Mouse (Mus musculus): ENCODE measurements around the gene Mfge8. TPM values are rescaled to one million over a fixed set of nuclear protein-coding genes. Genes with fewer than 3 reads are reported as not detected.

Gene Mfge8
- total and polyA plus RNA-seq, 2 experiments from 2014 or later, result 250 to 285 TPM

- H3K4me1 ChIP-seq (ENCODE audit: control insufficient read depth, insufficient read depth), result no peaks in the 10 kb centered on the region
- no peak for DNase-seq (ENCODE audit: low spot score)
- H3K9me3 ChIP-seq (replicated peaks; ENCODE audit: control insufficient read depth, low read length), result peaks cover 7% of the 10 kb centered on the region; the same call in 1 of the 2 replicates
- no peak for ATAC-seq (ENCODE audit: insufficient read depth, low read depth)
- 55% methylated on average over 1 of the region's 1 CpGs for WGBS
- TF ChIP-seq EP300 (IDR thresholded peaks at IDR 0.05; ENCODE audit: low read depth) (no peak), CTCF (IDR thresholded peaks at IDR 0.05; ENCODE audit: low read depth) (no peak)
- H3K4me2 ChIP-seq (ENCODE audit: low read depth, low read length), result no peak overlapping the region
- no peaks in the 10 kb centered on the region for H3K36me3 ChIP-seq (replicated peaks; ENCODE audit: control insufficient read depth, insufficient read depth, low read length)
- H3K9ac ChIP-seq (replicated peaks; ENCODE audit: low read depth, low read length), result no peak overlapping the region
- no peaks in the 10 kb centered on the region for H3K27me3 ChIP-seq (ENCODE audit: control insufficient read depth, insufficient read depth, low read length)
- H3K4me3 ChIP-seq (ENCODE audit: low read depth, low read length), result no peak overlapping the region
- H3K27ac ChIP-seq (ENCODE audit: low read depth), result no peak overlapping the region
Measured at GRCm38 (mm10) chr7:79159406-79159805, 10.5 kb upstream of the Mfge8 start.

DNA sequence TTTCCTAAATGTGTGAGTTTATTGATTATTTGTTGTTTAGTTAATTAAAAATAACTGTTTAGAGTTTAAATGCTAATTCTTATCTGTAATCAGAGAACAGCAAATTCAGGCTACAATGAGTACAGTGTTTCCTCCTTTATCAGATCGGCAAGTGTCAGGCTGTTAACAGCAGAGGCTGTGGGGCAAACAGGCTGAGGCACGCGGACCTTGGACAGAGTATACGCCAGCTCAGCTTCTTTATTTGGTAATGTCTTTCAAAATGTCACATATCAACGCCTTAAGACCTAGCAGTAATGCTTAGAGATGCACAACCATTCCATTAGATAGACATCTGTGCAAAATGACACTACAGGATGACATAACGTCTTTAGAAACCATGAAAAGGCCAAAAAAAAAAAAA is 662 bp upstream of the Mfge8 start:
- H3K4me2 ChIP-seq (ENCODE audit: low read depth, low read length), result peak overlapping the region; percentile 82

DNA sequence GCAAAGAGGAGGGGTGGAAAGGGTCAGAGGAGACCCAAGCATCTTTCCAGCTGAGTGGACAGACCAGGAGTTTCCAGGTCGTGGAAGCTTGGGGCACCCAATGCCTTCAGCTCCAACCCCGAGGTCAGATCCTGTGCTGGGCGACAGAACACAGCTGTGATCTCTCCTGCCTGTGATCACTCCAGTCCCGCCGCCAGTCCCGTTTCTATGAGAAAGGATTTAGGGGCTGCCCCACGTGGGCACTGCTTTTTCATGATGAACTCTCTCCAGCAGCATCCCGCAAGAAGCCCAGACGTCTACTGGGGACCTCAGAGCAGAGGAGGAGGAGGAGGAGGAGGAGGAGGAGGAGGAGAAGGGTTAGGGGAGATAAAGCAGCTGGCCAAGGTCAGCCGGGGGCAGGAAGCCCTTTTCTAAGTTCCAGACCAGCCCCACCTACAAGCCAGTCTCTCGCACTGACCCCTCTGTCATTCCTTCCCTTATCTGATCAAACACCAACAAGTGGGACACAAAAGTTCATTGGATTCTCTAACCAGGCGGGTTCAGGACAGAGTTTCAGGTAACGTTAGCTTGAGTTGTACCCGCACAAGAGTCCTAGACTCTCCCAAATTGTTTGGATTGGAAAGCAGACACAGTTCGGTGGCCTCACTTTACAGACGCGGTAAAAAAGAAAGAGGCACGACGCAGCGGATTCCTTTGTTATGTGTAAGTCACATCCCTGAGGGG is 768 bp downstream of the Mfge8 start:
- no peak for ATAC-seq (ENCODE audit: insufficient read depth, low read depth)
- Histone ChIP-seq H3K9me3 (replicated peaks; ENCODE audit: control insufficient read depth, low read length) (no peaks in the 10 kb centered on the region), H3K4me1 (ENCODE audit: control insufficient read depth, insufficient read depth) (peaks cover 24% of the 10 kb centered on the region), H3K9ac (replicated peaks; ENCODE audit: low read depth, low read length) (peak overlapping the region; percentile 88), H3K4me2 (ENCODE audit: low read depth, low read length) (peak overlapping the region; percentile 82), H3K36me3 (replicated peaks; ENCODE audit: control insufficient read depth, insufficient read depth, low read length) (peaks cover 22% of the 10 kb centered on the region), H3K27me3 (ENCODE audit: control insufficient read depth, insufficient read depth, low read length) (no peaks in the 10 kb centered on the region), H3K4me3 (ENCODE audit: low read depth, low read length) (peak overlapping the region; percentile 84), H3K27ac (ENCODE audit: low read depth) (peak overlapping the region; percentile 90)
- DNase-seq (ENCODE audit: low spot score), result no peak
- TF ChIP-seq CTCF (IDR thresholded peaks at IDR 0.05; ENCODE audit: low read depth), result no peak
- no peak for TF ChIP-seq EP300 (IDR thresholded peaks at IDR 0.05; ENCODE audit: low read depth)
- WGBS, result 1% methylated on average over 20 of the region's 20 CpGs

More for the DNA sequence above, 662 bp upstream of the Mfge8 start:
- TF ChIP-seq EP300 (IDR thresholded peaks at IDR 0.05; ENCODE audit: low read depth) (no peak), CTCF (IDR thresholded peaks at IDR 0.05; ENCODE audit: low read depth) (no peak)
- no peak overlapping the region for H3K4me3 ChIP-seq (ENCODE audit: low read depth, low read length)
- DNase-seq (ENCODE audit: low spot score), result no peak
- no peak for ATAC-seq (ENCODE audit: insufficient read depth, low read depth)
- no peaks in the 10 kb centered on the region for H3K27me3 ChIP-seq (ENCODE audit: control insufficient read depth, insufficient read depth, low read length)
- peak overlapping the region; percentile 90; the same call in 1 of the 2 replicates for H3K27ac ChIP-seq (ENCODE audit: low read depth)
- 32% methylated on average over 6 of the region's 6 CpGs for WGBS
- H3K9me3 ChIP-seq (replicated peaks; ENCODE audit: control insufficient read depth, low read length), result no peaks in the 10 kb centered on the region
- peaks cover 24% of the 10 kb centered on the region for H3K4me1 ChIP-seq (ENCODE audit: control insufficient read depth, insufficient read depth)
- no peak overlapping the region for H3K9ac ChIP-seq (replicated peaks; ENCODE audit: low read depth, low read length)
- peaks cover 9% of the 10 kb centered on the region for H3K36me3 ChIP-seq (replicated peaks; ENCODE audit: control insufficient read depth, insufficient read depth, low read length)

DNA sequence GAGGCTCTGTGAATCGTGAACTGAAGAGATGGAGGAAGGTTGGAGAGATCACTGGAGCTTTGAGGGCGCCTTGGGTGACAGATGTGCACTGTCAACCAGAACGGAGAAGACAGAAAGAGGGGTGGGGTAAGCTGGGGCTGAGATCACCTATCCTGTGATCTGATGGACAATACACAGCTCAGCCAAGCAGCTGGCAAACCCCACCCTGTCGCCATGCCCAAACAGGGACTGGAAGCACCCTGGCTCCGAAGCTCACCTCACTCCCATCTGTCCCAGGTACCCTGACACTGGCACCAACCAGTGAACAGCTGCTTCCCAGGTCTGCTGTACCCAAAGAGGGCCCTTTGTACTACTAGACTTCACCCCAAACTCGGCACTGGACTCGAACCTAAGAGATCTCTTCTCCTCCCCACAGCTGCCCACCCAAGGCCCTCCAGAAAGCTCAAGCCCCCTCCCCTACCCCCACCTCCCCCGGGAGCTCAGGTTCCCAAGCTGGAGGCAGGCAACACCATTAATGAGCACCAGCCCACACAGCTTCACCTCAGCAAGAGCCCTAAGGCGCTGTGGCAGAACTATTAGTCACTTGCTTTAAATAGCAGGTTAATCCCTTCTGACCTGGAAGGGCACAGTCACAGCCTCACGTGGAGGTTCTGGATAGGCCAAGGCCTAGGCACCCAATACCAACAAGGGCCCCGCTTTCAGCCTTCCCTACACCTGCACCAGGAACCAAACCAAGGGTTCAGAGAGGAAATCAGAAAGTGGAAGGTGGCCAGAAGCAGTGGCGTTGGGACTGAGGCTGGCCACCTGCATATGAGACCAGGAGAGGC is 1.6 kb downstream of the Mfge8 start:
- Histone ChIP-seq H3K4me2 (ENCODE audit: low read depth, low read length) (peak overlapping the region; percentile 82), H3K36me3 (replicated peaks; ENCODE audit: control insufficient read depth, insufficient read depth, low read length) (peaks cover 31% of the 10 kb centered on the region), H3K27me3 (ENCODE audit: control insufficient read depth, insufficient read depth, low read length) (no peaks in the 10 kb centered on the region), H3K9me3 (replicated peaks; ENCODE audit: control insufficient read depth, low read length) (no peaks in the 10 kb centered on the region), H3K4me3 (ENCODE audit: low read depth, low read length) (peak overlapping the region; percentile 84), H3K9ac (replicated peaks; ENCODE audit: low read depth, low read length) (peak overlapping the region; percentile 88), H3K4me1 (ENCODE audit: control insufficient read depth, insufficient read depth) (peaks cover 24% of the 10 kb centered on the region), H3K27ac (ENCODE audit: low read depth) (peak overlapping the region; percentile 90)
- no peak for TF ChIP-seq EP300 (IDR thresholded peaks at IDR 0.05; ENCODE audit: low read depth)
- no peak for TF ChIP-seq CTCF (IDR thresholded peaks at IDR 0.05; ENCODE audit: low read depth)
- WGBS, result 41% methylated on average over 12 of the region's 12 CpGs
- peak; percentile 73 for DNase-seq (ENCODE audit: low spot score)
- peak; percentile 43 for ATAC-seq (ENCODE audit: insufficient read depth, low read depth)

DNA sequence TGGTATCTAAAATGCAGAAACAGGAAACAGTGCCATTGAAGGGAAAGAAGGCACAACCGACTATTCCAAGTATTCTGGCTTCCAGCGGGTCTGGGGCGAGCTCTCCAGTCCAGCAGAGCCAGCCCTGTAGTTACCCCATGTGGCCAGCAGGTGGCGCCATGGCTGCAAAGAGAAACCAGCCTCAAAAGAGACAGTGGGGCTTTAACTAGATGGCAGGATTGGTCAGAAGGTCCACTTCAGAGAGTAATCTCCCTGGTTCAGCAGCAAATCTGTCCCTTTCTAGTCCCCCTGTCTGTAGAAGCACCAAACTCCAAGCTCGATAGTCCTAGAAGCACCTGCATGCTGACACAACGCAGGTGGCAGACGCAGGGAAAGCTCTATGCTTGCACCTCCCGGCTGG is 8.0 kb downstream of the Mfge8 start:
- WGBS, result 40% methylated on average over 8 of the region's 8 CpGs
- H3K4me2 ChIP-seq (ENCODE audit: low read depth, low read length), result no peak overlapping the region

More for the DNA sequence above, 8.0 kb downstream of the Mfge8 start:
- Histone ChIP-seq H3K4me1 (ENCODE audit: control insufficient read depth, insufficient read depth) (no peaks in the 10 kb centered on the region), H3K27ac (ENCODE audit: low read depth) (no peak overlapping the region), H3K9me3 (replicated peaks; ENCODE audit: control insufficient read depth, low read length) (no peaks in the 10 kb centered on the region), H3K27me3 (ENCODE audit: control insufficient read depth, insufficient read depth, low read length) (no peaks in the 10 kb centered on the region), H3K36me3 (replicated peaks; ENCODE audit: control insufficient read depth, insufficient read depth, low read length) (peaks cover 84% of the 10 kb centered on the region), H3K4me3 (ENCODE audit: low read depth, low read length) (no peak overlapping the region), H3K9ac (replicated peaks; ENCODE audit: low read depth, low read length) (no peak overlapping the region)
- peak; percentile 60 for DNase-seq (ENCODE audit: low spot score)
- TF ChIP-seq CTCF (IDR thresholded peaks at IDR 0.05; ENCODE audit: low read depth), result peak; percentile 97
- TF ChIP-seq EP300 (IDR thresholded peaks at IDR 0.05; ENCODE audit: low read depth), result no peak
- peak; percentile 56; the same call in 1 of the 2 replicates for ATAC-seq (ENCODE audit: insufficient read depth, low read depth)

Data from heart, postnatal 0 days (tissue).